Mouse (Mus musculus) ovary, postnatal 10 days (tissue): ENCODE data around the gene Olfr1555-ps1.
"Not testable (repeated sequence)": the region's sequence is repeated elsewhere in the genome, so short reads cannot be mapped to it uniquely, and the experiment has no call there.

Source experiments
- DNase-seq: peaks from one replicate; pipeline ENCODE4 v3.0.0; 2022; ENCODE audit warnings: low spot score

Olfr1555-ps1 gene

GRCm38 (mm10) chr19:12170062-12170599 lies at the start of gene Olfr1555-ps1:
Gene Olfr1555-ps1, minus strand, starts transcription at chr19:12170112.
- DNase-seq, result not testable (repeated sequence)

GRCm38 (mm10) chr19:12200334-12200733 lies 30.4 kb upstream of the Olfr1555-ps1 start, which contains the start of gene Olfr1431:
Gene Olfr1431, plus strand, starts transcription at chr19:12200634.
- no peak for DNase-seq

GRCm38 (mm10) chr19:12199076-12199475 lies 29.2 kb upstream of the Olfr1555-ps1 start:
- DNase-seq, result not testable (repeated sequence)

GRCm38 (mm10) chr19:12175431-12175830 lies 5.5 kb upstream of the Olfr1555-ps1 start:
- DNase-seq, result not testable (repeated sequence)

GRCm38 (mm10) chr19:12145452-12145851 lies 24.5 kb downstream of the Olfr1555-ps1 start:
- no peak for DNase-seq

- DNase-seq, result no peak
These were observed 26.6 kb downstream of the Olfr1555-ps1 start for GRCm38 (mm10) chr19:12143356-12143755.

GRCm38 (mm10) chr19:12134289-12134688 lies 35.6 kb downstream of the Olfr1555-ps1 start:
- no peak for DNase-seq

- no peak for DNase-seq
These were observed 46.8 kb downstream of the Olfr1555-ps1 start, which contains the start of gene Olfr76 for GRCm38 (mm10) chr19:12123103-12123502. Gene Olfr76, minus strand, starts transcription at chr19:12123203.

GRCm38 (mm10) chr19:12116464-12116863 lies 53.4 kb downstream of the Olfr1555-ps1 start:
- no peak for DNase-seq

GRCm38 (mm10) chr19:12115797-12116196 lies 54.1 kb downstream of the Olfr1555-ps1 start, which contains the start of gene Olfr1428:
Gene Olfr1428, minus strand, starts transcription at chr19:12115897.
- DNase-seq, result no peak
